Mouse (Mus musculus) olfactory bulb, adult 2 months (tissue): ENCODE measurements around the gene Tmem266. TPM values are rescaled to one million over a fixed set of nuclear protein-coding genes. Genes with fewer than 3 reads are reported as not detected.

Experiments used
- H3K27ac ChIP-seq: fragments of 200-500 bp; 2 replicates; pipeline ENCODE4 v1.5.1; 2012; ENCODE audit warnings: low read depth, low read length; ENCODE audit not compliant: insufficient read depth
- H3K4me1 ChIP-seq: fragments of 200-500 bp; 2 replicates; pipeline ENCODE4 v1.6.1; 2012; ENCODE audit warnings: low read length; ENCODE audit not compliant: control insufficient read depth, insufficient read depth
- H3K4me3 ChIP-seq: fragments of 200-500 bp; 2 replicates; pipeline ENCODE4 v1.5.1; 2012; ENCODE audit warnings: mild to moderate bottlenecking, low read depth, low read length, moderate library complexity; ENCODE audit not compliant: insufficient read depth
- CTCF ChIP-seq: fragments of 200-500 bp; IDR thresholded peaks from 2 replicates; pipeline ENCODE4 v1.5.1; 2012; ENCODE audit warnings: low read depth, mild to moderate bottlenecking, low read length, moderate library complexity; ENCODE audit not compliant: insufficient read depth
- POLR2A ChIP-seq: fragments of 200-500 bp; IDR thresholded peaks from 2 replicates; pipeline ENCODE4 v1.6.1; 2012; ENCODE audit warnings: mild to moderate bottlenecking, low read depth, low read length, moderate library complexity; ENCODE audit not compliant: insufficient read depth
- WGBS: fragments of 180-500 bp; shearing (Covaris S2); methylation state at CpG from one replicate; pipeline ENCODE4 v1.1.7; 2018; 5-methylcytosine and 5-hydroxymethylcytosine counted together
- polyA plus RNA-seq: library from polyadenylated mRNA; stranded (reverse); fragments of >200 nt; gene quantifications from 2 replicates; pipeline ENCODE4 v1.2.4, GENCODE M21; 2012; ENCODE audit warnings: low replicate concordance; ENCODE audit not compliant: missing spikeins, insufficient read depth, insufficient read length

Gene Tmem266
- polyA plus RNA-seq, 1 experiment: not detected

GRCm38 (mm10) chr9:55450035-55450434, 123.3 kb downstream of the Tmem266 start:
- no peak overlapping the region for H3K27ac ChIP-seq
- H3K4me1 ChIP-seq: no peaks in the 10 kb centered on the region
- no peak for TF ChIP-seq CTCF
- no peak for TF ChIP-seq POLR2A
- 89% methylated on average over 6 of the region's 6 CpGs for WGBS
- H3K4me3 ChIP-seq: no peak overlapping the region

- Histone ChIP-seq H3K4me1 (no peaks in the 10 kb centered on the region), H3K4me3 (no peak overlapping the region), H3K27ac (no peak overlapping the region)
- 88% methylated on average over 3 of the region's 3 CpGs for WGBS
- TF ChIP-seq CTCF (no peak), POLR2A (no peak)
Observed at GRCm38 (mm10) chr9:55451426-55451825, 124.7 kb downstream of the Tmem266 start.

DNA sequence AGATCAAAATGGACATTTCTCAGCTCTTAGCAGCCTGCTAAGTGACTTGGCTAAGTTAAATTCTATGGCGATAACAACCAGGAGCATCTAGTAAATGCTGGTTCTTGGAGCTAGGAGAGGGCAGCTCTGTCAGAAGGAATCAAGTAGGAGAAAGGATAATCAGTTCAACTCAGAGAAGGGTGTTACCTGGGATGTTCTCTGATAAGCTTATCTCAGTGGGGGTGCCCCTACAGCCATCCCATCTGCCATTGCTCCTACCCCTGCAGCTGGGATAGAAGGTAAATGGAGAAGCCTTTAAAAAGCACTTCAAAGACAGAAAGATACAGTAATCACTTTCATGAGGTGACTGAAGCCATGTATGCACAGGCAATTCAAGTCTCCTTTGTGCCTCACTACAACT, 126.2 kb downstream of the Tmem266 start:
- 97% methylated on average over 1 of the region's 1 CpGs for WGBS
- no peak for TF ChIP-seq CTCF
- TF ChIP-seq POLR2A: no peak
- no peaks in the 10 kb centered on the region for H3K4me1 ChIP-seq
- no peak overlapping the region for H3K4me3 ChIP-seq
- H3K27ac ChIP-seq: no peak overlapping the region

GRCm38 (mm10) chr9:55453366-55453765, 126.7 kb downstream of the Tmem266 start:
- Histone ChIP-seq H3K4me1 (no peaks in the 10 kb centered on the region), H3K27ac (no peak overlapping the region), H3K4me3 (no peak overlapping the region)
- WGBS: 95% methylated on average over 5 of the region's 5 CpGs
- TF ChIP-seq CTCF: no peak

DNA sequence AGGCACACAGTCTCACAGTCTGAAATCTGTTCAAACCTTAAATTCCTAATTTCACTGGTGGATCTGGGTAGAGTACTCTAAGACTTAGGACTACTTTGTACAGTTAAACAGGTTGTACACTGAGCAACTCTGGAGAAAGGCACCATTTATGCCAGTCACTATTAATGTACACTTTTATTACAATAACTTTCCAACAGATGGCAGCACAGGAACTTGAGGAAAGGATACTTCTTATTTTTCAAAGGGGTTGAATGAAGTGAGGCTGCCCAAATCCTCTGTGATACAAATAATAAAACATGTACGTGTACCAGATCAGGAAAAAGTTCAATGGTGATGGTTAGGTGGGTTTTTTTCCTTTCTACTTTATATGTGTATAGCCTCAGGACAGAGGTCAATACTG, 141.7 kb downstream of the Tmem266 start:
- H3K4me1 ChIP-seq: no peaks in the 10 kb centered on the region
- H3K4me3 ChIP-seq: no peak overlapping the region
- TF ChIP-seq POLR2A (no peak), CTCF (no peak)
- H3K27ac ChIP-seq: no peak overlapping the region
- WGBS: 51% methylated on average over 1 of the region's 1 CpGs

GRCm38 (mm10) chr9:55476084-55476483, 149.4 kb downstream of the Tmem266 start:
- WGBS: 87% methylated on average over 1 of the region's 1 CpGs
- no peak overlapping the region for H3K27ac ChIP-seq
- no peaks in the 10 kb centered on the region for H3K4me1 ChIP-seq
- TF ChIP-seq POLR2A: no peak
- TF ChIP-seq CTCF: no peak
- no peak overlapping the region for H3K4me3 ChIP-seq

- no peak for TF ChIP-seq CTCF
- no peak for TF ChIP-seq POLR2A
Observed at GRCm38 (mm10) chr9:55478699-55479098, 152.0 kb downstream of the Tmem266 start.

DNA sequence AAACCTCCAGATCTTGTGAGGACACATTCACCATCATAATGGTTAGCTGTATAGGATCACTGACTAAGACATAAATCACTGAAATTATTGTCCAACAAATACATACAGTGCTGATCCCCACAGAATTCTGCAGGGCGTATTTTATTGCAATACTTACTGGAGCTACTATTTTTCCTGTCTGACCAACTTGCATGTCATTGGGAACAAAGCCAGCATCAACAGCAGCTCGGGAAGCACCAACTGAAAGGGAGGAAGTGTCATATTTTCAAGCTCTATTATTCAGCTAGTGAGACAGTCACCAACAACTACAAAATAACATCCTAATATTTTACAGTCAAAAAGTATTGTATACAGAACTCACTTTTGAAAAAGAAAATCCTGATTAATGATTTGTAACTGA, 155.4 kb downstream of the Tmem266 start:
- H3K27ac ChIP-seq: no peak overlapping the region
- 27% methylated on average over 2 of the region's 2 CpGs for WGBS
- no peaks in the 10 kb centered on the region for H3K4me1 ChIP-seq
- TF ChIP-seq CTCF (no peak), POLR2A (no peak)
- H3K4me3 ChIP-seq: no peak overlapping the region

More at GRCm38 (mm10) chr9:55478699-55479098, 152.0 kb downstream of the Tmem266 start:
- H3K27ac ChIP-seq: no peak overlapping the region
- H3K4me1 ChIP-seq: no peaks in the 10 kb centered on the region
- no peak overlapping the region for H3K4me3 ChIP-seq

Other genes starting within 250 kb of the Tmem266 start
- gene Ube2q2, start 178.1 kb upstream of the Tmem266 start, polyA plus RNA-seq: not detected in 2 replicates
- gene Fbxo22, start 118.0 kb upstream of the Tmem266 start, polyA plus RNA-seq: not detected in 2 replicates
- not detected in 2 replicates for gene Nrg4, start 69 bp upstream of the Tmem266 start, polyA plus RNA-seq
- not detected in 2 replicates for gene Etfa, start 185.3 kb downstream of the Tmem266 start, polyA plus RNA-seq
- not detected in 2 replicates for gene Isl2, start 211.8 kb downstream of the Tmem266 start, polyA plus RNA-seq